Mouse (Mus musculus) ES-Bruce4 (cell line): ENCODE data around the gene Scai. TPM values are rescaled to one million over a fixed set of nuclear protein-coding genes. Genes with fewer than 3 reads are reported as not detected.

Source experiments
- H3K27ac ChIP-seq: 2 replicates; pipeline ENCODE4 v1.5.1; 2012; ENCODE audit warnings: low read length, inconsistent platforms; ENCODE audit not compliant: insufficient read depth
- H3K27me3 ChIP-seq: 2 replicates; pipeline ENCODE4 v1.6.1; 2012; ENCODE audit warnings: mild to moderate bottlenecking, low read length, inconsistent platforms; ENCODE audit not compliant: control insufficient read depth, poor library complexity, insufficient read depth, severe bottlenecking
- H3K36me3 ChIP-seq: 2 replicates; pipeline ENCODE4 v1.6.1; 2012; ENCODE audit warnings: inconsistent platforms, mild to moderate bottlenecking, low read length, moderate library complexity; ENCODE audit not compliant: control insufficient read depth, poor library complexity, insufficient read depth, severe bottlenecking
- H3K4me1 ChIP-seq: one replicate; pipeline ENCODE4 v1.8.1; 2011; ENCODE audit warnings: low read length; ENCODE audit not compliant: control insufficient read depth, insufficient read depth
- H3K4me3 ChIP-seq: 2 replicates; pipeline ENCODE4 v1.5.1; 2011; ENCODE audit warnings: low read depth, mild to moderate bottlenecking, low read length
- H3K9ac ChIP-seq: 2 replicates; pipeline ENCODE4 v1.6.1; 2012; ENCODE audit warnings: low read depth, mild to moderate bottlenecking, inconsistent platforms; ENCODE audit not compliant: poor library complexity, severe bottlenecking
- H3K9me3 ChIP-seq: replicated peaks from 2 replicates; pipeline ENCODE4 v1.6.1; 2012; ENCODE audit warnings: mild to moderate bottlenecking, low read length, inconsistent platforms; ENCODE audit not compliant: control insufficient read depth, poor library complexity, insufficient read depth, severe bottlenecking
- CTCF ChIP-seq: IDR thresholded peaks from one replicate; pipeline ENCODE4 v1.8.1; 2011; ENCODE audit warnings: low read depth, low read length
- EP300 ChIP-seq: IDR thresholded peaks from 2 replicates; pipeline ENCODE4 v1.6.1; 2011; ENCODE audit warnings: low read depth, low read length; ENCODE audit not compliant: insufficient read depth
- POLR2A ChIP-seq: IDR thresholded peaks from one replicate; pipeline ENCODE4 v1.8.1; 2011; ENCODE audit warnings: low read length; ENCODE audit not compliant: insufficient read depth
- polyA plus RNA-seq: library from polyadenylated mRNA; stranded (reverse); fragments of >200 nt; gene quantifications from 2 replicates; pipeline ENCODE4 v1.2.4, GENCODE M21; 2011; ENCODE audit warnings: low read depth; ENCODE audit not compliant: missing spikeins, insufficient read depth, insufficient read length

Scai gene
- polyA plus RNA-seq, 1 experiment: 18.8 TPM

- no peaks in the 10 kb centered on the region for H3K27me3 ChIP-seq
- H3K9me3 ChIP-seq: no peaks in the 10 kb centered on the region
These were observed 98.6 kb downstream of the Scai start for GRCm38 (mm10) chr2:39091966-39092365.

GRCm38 (mm10) chr2:39082706-39083105 lies 107.8 kb downstream of the Scai start:
- no peak overlapping the region for H3K4me3 ChIP-seq
- H3K4me1 ChIP-seq: no peaks in the 10 kb centered on the region
- no peaks in the 10 kb centered on the region; the same call in none of the 2 replicates for H3K36me3 ChIP-seq
- no peak overlapping the region for H3K27ac ChIP-seq
- no peaks in the 10 kb centered on the region for H3K27me3 ChIP-seq
- TF ChIP-seq POLR2A: no peak
- no peak for TF ChIP-seq CTCF
- TF ChIP-seq EP300: no peak
- no peaks in the 10 kb centered on the region for H3K9me3 ChIP-seq
- no peak overlapping the region for H3K9ac ChIP-seq

More at GRCm38 (mm10) chr2:39091966-39092365, 98.6 kb downstream of the Scai start:
- H3K4me1 ChIP-seq: no peaks in the 10 kb centered on the region
- H3K9ac ChIP-seq: no peak overlapping the region
- H3K4me3 ChIP-seq: no peak overlapping the region
- TF ChIP-seq EP300 (no peak), POLR2A (no peak), CTCF (no peak)
- no peaks in the 10 kb centered on the region for H3K36me3 ChIP-seq
- no peak overlapping the region for H3K27ac ChIP-seq

GRCm38 (mm10) chr2:39070666-39071065 lies 119.9 kb downstream of the Scai start:
- H3K9me3 ChIP-seq: no peaks in the 10 kb centered on the region
- H3K4me3 ChIP-seq: no peak overlapping the region
- H3K9ac ChIP-seq: no peak overlapping the region
- H3K27ac ChIP-seq: no peak overlapping the region
- no peak for TF ChIP-seq EP300
- TF ChIP-seq POLR2A: no peak
- no peak for TF ChIP-seq CTCF
- no peaks in the 10 kb centered on the region for H3K4me1 ChIP-seq
- H3K27me3 ChIP-seq: no peaks in the 10 kb centered on the region
- H3K36me3 ChIP-seq: no peaks in the 10 kb centered on the region

GRCm38 (mm10) chr2:39069096-39069495 lies 121.4 kb downstream of the Scai start:
- Histone ChIP-seq H3K27ac (no peak overlapping the region), H3K36me3 (no peaks in the 10 kb centered on the region), H3K9ac (no peak overlapping the region), H3K9me3 (no peaks in the 10 kb centered on the region), H3K27me3 (no peaks in the 10 kb centered on the region), H3K4me1 (no peaks in the 10 kb centered on the region), H3K4me3 (no peak overlapping the region)
- TF ChIP-seq CTCF (no peak), EP300 (no peak), POLR2A (no peak)

- H3K9ac ChIP-seq: peak within 1 kb of the TSS; percentile 78
- no peaks in the 10 kb centered on the region for H3K9me3 ChIP-seq
These were observed 125.0 kb downstream of the Scai start, which contains the start of gene Golga1 for GRCm38 (mm10) chr2:39065400-39065987. TSS of gene Golga1 (minus strand) at chr2:39065541.

GRCm38 (mm10) chr2:39064687-39065399 lies 125.7 kb downstream of the Scai start:
- TF ChIP-seq CTCF: no peak
- TF ChIP-seq EP300: no peak
- TF ChIP-seq POLR2A: no peak
- Histone ChIP-seq H3K9ac (peak overlapping the region; percentile 78), H3K27ac (no peak overlapping the region), H3K9me3 (no peaks in the 10 kb centered on the region), H3K4me3 (peak overlapping the region; percentile 91), H3K27me3 (no peaks in the 10 kb centered on the region), H3K36me3 (peaks cover 5% of the 10 kb centered on the region; the same call in 1 of the 2 replicates), H3K4me1 (no peaks in the 10 kb centered on the region)

More at GRCm38 (mm10) chr2:39065400-39065987, 125.0 kb downstream of the Scai start, which contains the start of gene Golga1:
- Histone ChIP-seq H3K36me3 (peaks cover 2% of the 10 kb centered on the region; the same call in 1 of the 2 replicates), H3K27ac (peak within 1 kb of the TSS; percentile 69), H3K4me1 (no peaks in the 10 kb centered on the region), H3K27me3 (no peaks in the 10 kb centered on the region), H3K4me3 (peak within 1 kb of the TSS; percentile 91)
- TF ChIP-seq CTCF: no peak
- peak; percentile 72 for TF ChIP-seq POLR2A
- TF ChIP-seq EP300: peak; percentile 23; the same call in 1 of the 2 replicates
